Mouse (Mus musculus) embryo, embryonic 10.5 days (tissue): Measurements from ENCODE around the gene Kat2a.

Experiments used
- DNase-seq: peaks from one replicate; pipeline ENCODE4 v3.0.0-alpha.2; 2015; ENCODE audit warnings: low spot score

The Kat2a gene

GRCm38 (mm10) chr11:100735954-100736745, 23.9 kb upstream of the Kat2a start:
- DNase-seq = no peak

GRCm38 (mm10) chr11:100735134-100735865, 23.0 kb upstream of the Kat2a start:
- DNase-seq = no peak

- DNase-seq = no peak
These were observed 18.4 kb upstream of the Kat2a start for GRCm38 (mm10) chr11:100730477-100731205.

- no peak for DNase-seq
These were observed 17.7 kb upstream of the Kat2a start for GRCm38 (mm10) chr11:100729976-100730375.

GRCm38 (mm10) chr11:100728601-100729000, 16.3 kb upstream of the Kat2a start:
- DNase-seq = no peak

- DNase-seq = no peak
These were observed 14.9 kb upstream of the Kat2a start for GRCm38 (mm10) chr11:100727201-100727600.

GRCm38 (mm10) chr11:100724919-100725512, 12.8 kb upstream of the Kat2a start:
- no peak for DNase-seq

GRCm38 (mm10) chr11:100722493-100723028, 10.3 kb upstream of the Kat2a start:
- no peak for DNase-seq

- DNase-seq = no peak
These were observed 9.7 kb upstream of the Kat2a start for GRCm38 (mm10) chr11:100721776-100722492.

GRCm38 (mm10) chr11:100721254-100721653, 9.0 kb upstream of the Kat2a start:
- no peak for DNase-seq

GRCm38 (mm10) chr11:100720345-100720744, 8.1 kb upstream of the Kat2a start:
- DNase-seq = no peak

- DNase-seq = no peak
These were observed 7.6 kb upstream of the Kat2a start for GRCm38 (mm10) chr11:100719893-100720292.

GRCm38 (mm10) chr11:100719312-100719711, 7.0 kb upstream of the Kat2a start:
- DNase-seq = no peak

GRCm38 (mm10) chr11:100718866-100719265, 6.6 kb upstream of the Kat2a start:
- DNase-seq = no peak

GRCm38 (mm10) chr11:100718462-100718861, 6.2 kb upstream of the Kat2a start:
- DNase-seq = no peak

- no peak for DNase-seq
These were observed 4.4 kb upstream of the Kat2a start for GRCm38 (mm10) chr11:100716649-100717048.

- DNase-seq = no peak
These were observed 2.7 kb upstream of the Kat2a start for GRCm38 (mm10) chr11:100714948-100715347.

- peak; percentile 90 for DNase-seq
These were observed 2.3 kb upstream of the Kat2a start for GRCm38 (mm10) chr11:100714534-100714915.

- DNase-seq = peak; percentile 78
These were observed 1.7 kb upstream of the Kat2a start, which contains the start of gene Hspb9 for GRCm38 (mm10) chr11:100713735-100714533. Hspb9 (plus strand) TSS chr11:100713850.

- no peak for DNase-seq
These were observed 909 bp upstream of the Kat2a start for GRCm38 (mm10) chr11:100713174-100713573.
